Mouse (Mus musculus) midbrain, embryonic 15.5 days (tissue): Measurements from ENCODE around the gene Lrmp. TPM values are rescaled to one million over a fixed set of nuclear protein-coding genes. Genes with fewer than 3 reads are reported as not detected.

Experiments
- ATAC-seq: fragments of 200-750 bp; cut with Nextera tagmentation; replicated peaks from 2 replicates; pipeline ENCODE4 v1.8.0; 2017; ENCODE audit warnings: moderate TSS enrichment
- H3K27ac ChIP-seq: fragments of 300-500 bp; sonication (generic); 2 replicates; pipeline ENCODE4 v1.5.1; 2015; ENCODE audit warnings: mild to moderate bottlenecking, inconsistent platforms
- H3K27me3 ChIP-seq: fragments of 300-500 bp; sonication (generic); replicated peaks from 2 replicates; pipeline ENCODE4 v1.6.1; 2015; ENCODE audit warnings: inconsistent platforms
- H3K36me3 ChIP-seq: fragments of 300-500 bp; sonication (generic); replicated peaks from 2 replicates; pipeline ENCODE4 v1.6.1; 2015; ENCODE audit warnings: inconsistent platforms
- H3K4me1 ChIP-seq: fragments of 300-500 bp; sonication (generic); 2 replicates; pipeline ENCODE4 v1.6.1; 2015; ENCODE audit warnings: inconsistent platforms
- H3K4me2 ChIP-seq: fragments of 300-500 bp; sonication (generic); 2 replicates; pipeline ENCODE4 v1.6.1; 2015; ENCODE audit warnings: inconsistent platforms, mild to moderate bottlenecking, moderate library complexity
- H3K4me3 ChIP-seq: fragments of 300-500 bp; sonication (generic); 2 replicates; pipeline ENCODE4 v1.5.1; 2015; ENCODE audit warnings: mild to moderate bottlenecking, inconsistent platforms
- H3K9ac ChIP-seq: fragments of 300-500 bp; sonication (generic); 2 replicates; pipeline ENCODE4 v1.6.1; 2015; ENCODE audit warnings: mild to moderate bottlenecking, inconsistent platforms
- H3K9me3 ChIP-seq: fragments of 300-500 bp; sonication (generic); 2 replicates; pipeline ENCODE4 v1.6.1; 2016; ENCODE audit warnings: inconsistent platforms
- WGBS: fragments of 180-500 bp; shearing (Covaris S2); methylation state at CpG from one replicate; pipeline ENCODE4 v1.1.7; 2015; ENCODE audit warnings: mixed read lengths; 5-methylcytosine and 5-hydroxymethylcytosine counted together
- polyA plus RNA-seq: library from polyadenylated mRNA; unstranded; fragments of >200 nt; fragmentation: Nextera tagmentation; extraction: Ambion mirVana; gene quantifications from 2 replicates; pipeline ENCODE4 v1.2.1, GENCODE M21; 2015

The Lrmp gene
- polyA plus RNA-seq: 0.62 and 0.98 TPM in 2 replicates

DNA sequence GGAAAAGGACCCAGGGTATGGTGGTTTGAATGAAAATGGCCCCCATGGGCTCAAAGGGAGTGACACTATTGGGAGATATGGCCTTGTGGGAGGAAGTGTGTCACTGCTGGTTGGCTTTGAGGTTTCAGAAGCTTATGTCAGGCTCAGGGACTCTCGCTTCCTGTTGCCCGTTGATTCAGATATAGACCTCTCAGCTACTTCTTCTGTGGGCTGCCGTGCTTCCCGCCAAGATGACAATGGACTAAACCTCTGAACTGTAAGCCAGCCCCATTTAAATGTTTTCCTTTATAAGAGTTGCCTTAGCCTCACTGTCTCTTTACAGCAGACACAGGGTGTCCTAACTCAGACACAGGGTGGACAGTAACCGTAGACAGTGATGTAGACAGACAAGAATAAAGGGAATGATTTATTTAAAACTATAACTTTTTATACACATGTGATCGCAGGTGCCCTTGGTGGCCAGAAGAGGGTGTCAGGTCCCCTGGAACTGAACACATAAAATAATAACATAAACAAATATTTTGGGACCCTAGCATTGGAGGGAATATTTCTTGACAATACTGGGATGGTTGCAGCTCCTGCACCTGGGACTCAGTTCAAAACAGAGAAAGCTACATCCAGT is at the start of gene Lrmp:
Gene Lrmp, plus strand, starts transcription at position 178 of the 622 bp plus-strand sequence.
- Histone ChIP-seq H3K9ac (no peak within 1 kb of the TSS), H3K4me2 (no peak within 1 kb of the TSS)
- ATAC-seq: no peak

DNA sequence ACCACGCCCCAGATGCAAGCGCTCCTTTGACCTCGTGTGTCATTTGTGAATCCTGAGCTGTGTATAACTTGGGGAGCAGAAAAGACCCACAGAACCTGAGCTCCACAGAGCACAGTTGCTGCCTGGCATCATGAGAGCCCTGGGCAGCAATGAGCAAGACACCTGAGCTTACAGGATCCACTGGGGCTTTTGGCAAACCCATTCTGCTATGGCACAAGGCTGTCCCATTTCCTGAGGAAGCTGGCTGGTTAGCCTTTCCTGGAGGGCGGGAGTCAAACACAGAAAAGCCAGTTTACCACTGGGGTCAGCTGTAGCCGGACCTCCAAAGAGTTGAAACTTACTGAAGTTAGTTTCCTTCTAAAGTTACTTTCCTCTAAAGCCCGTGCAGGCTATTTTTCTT is 49.0 kb upstream of the Lrmp start:
- Histone ChIP-seq H3K27ac (no peak overlapping the region), H3K4me2 (no peak overlapping the region), H3K4me3 (no peak overlapping the region), H3K4me1 (no peaks in the 10 kb centered on the region), H3K27me3 (no peaks in the 10 kb centered on the region), H3K9me3 (no peaks in the 10 kb centered on the region), H3K9ac (no peak overlapping the region), H3K36me3 (no peaks in the 10 kb centered on the region)
- ATAC-seq: no peak
- 95% methylated on average over 6 of the region's 6 CpGs for WGBS

More for the DNA sequence above, at the start of gene Lrmp:
- no peak within 1 kb of the TSS for H3K4me3 ChIP-seq
- H3K27me3 ChIP-seq: no peaks in the 10 kb centered on the region
- H3K9me3 ChIP-seq: no peaks in the 10 kb centered on the region
- H3K27ac ChIP-seq: no peak within 1 kb of the TSS
- H3K4me1 ChIP-seq: peaks cover 8% of the 10 kb centered on the region
- H3K36me3 ChIP-seq: no peaks in the 10 kb centered on the region
- 66% methylated on average over 6 of the region's 6 CpGs for WGBS

DNA sequence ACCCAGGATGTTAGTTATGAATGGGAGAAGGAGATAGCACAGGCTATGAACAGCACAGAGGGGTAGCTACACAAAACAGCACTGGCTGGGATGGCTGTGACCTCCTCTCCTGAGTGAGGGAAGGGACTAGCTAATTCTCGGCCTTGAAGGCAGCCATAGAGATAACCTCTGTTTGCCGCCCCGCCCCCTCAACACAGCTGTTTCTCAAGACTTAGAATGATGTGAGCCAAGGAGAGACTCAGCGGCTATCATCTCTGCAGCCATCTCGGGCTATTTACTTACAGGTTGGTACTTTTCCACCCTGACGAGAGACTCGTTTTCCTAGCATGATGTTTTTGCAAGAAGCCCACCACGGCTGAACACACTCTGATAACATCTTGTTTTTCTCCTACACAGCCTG is 47.8 kb upstream of the Lrmp start:
- H3K27me3 ChIP-seq: no peaks in the 10 kb centered on the region

DNA sequence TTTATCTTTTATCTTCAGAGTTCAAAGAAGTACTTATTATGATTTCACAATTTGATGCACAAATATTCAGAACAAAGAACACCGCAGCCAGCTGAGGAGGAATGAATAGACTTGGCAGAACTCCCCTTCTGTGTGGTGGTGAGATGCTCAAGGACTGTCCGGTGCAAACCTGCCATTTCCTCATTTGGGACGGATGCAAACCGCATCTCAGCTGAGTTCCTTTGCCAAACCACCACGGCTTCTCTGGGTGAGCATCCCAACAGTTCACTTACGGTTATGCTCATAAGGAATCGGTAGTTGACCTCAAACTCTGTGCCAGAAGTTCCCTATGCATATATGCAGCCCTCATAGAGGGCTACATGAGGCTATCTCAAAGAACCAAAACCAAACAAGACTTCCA is 46.1 kb upstream of the Lrmp start:
- H3K27ac ChIP-seq: no peak overlapping the region
- ATAC-seq: no peak
- no peaks in the 10 kb centered on the region for H3K9me3 ChIP-seq
- 0 out of 2 replicates have a peak, but pooled peaks cover under 1% of the 10 kb centered on the region for H3K4me1 ChIP-seq
- no peak overlapping the region for H3K4me3 ChIP-seq
- no peak overlapping the region for H3K4me2 ChIP-seq
- H3K27me3 ChIP-seq: no peaks in the 10 kb centered on the region
- WGBS: 93% methylated on average over 7 of the region's 7 CpGs
- H3K36me3 ChIP-seq: no peaks in the 10 kb centered on the region
- no peak overlapping the region for H3K9ac ChIP-seq

More for the DNA sequence above, 47.8 kb upstream of the Lrmp start:
- Histone ChIP-seq H3K4me2 (no peak overlapping the region), H3K9ac (no peak overlapping the region), H3K9me3 (no peaks in the 10 kb centered on the region), H3K4me1 (no peaks in the 10 kb centered on the region), H3K27ac (no peak overlapping the region), H3K4me3 (no peak overlapping the region), H3K36me3 (no peaks in the 10 kb centered on the region)
- WGBS: 86% methylated on average over 8 of the region's 8 CpGs
- no peak for ATAC-seq

DNA sequence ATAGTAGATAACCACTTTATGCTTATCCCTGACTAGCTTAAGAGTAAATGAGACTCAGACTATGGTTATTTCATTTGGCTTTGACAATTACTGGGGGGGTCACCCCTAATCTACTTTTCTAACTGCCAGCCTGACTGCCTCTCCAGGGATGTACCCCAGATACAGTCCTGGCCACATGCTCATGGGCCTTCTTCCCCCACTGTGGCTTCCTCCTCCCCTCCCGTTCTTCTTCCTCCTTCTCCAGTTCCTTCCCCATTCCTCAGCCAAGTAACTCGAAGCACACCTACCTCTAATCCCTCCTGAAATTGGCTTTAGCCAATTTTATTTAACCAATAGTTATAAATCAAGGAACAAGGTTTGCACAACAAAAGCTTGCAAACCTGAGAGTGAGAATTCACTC is 45.5 kb upstream of the Lrmp start:
- H3K9ac ChIP-seq: no peak overlapping the region
- 0 out of 2 replicates have a peak, but pooled peaks cover 4% of the 10 kb centered on the region for H3K4me1 ChIP-seq
- H3K27ac ChIP-seq: no peak overlapping the region
- WGBS: 93% methylated on average over 2 of the region's 2 CpGs
- no peaks in the 10 kb centered on the region for H3K27me3 ChIP-seq
- no peaks in the 10 kb centered on the region for H3K36me3 ChIP-seq
- no peaks in the 10 kb centered on the region for H3K9me3 ChIP-seq
- H3K4me2 ChIP-seq: no peak overlapping the region
- no peak overlapping the region for H3K4me3 ChIP-seq
- no peak for ATAC-seq

DNA sequence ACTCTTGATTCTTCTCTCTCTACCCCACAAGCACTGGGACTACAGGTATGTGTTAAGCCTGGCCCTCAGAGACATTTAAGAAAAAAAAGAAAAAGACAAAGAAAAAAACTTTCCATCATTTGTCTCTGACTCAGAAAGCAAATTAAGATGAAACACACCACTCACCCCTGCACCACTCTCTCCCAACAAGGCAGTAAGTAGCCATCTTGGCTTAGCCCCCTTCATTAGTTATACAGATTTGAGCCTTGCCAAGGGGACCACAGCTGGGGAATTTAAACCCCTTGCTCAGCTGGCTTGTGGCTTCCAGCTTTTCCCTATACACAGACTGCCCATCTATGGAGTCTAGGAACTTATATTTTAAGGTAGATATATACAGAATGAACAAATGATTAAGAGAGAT is 41.0 kb upstream of the Lrmp start:
- 0 out of 2 replicates have a peak, but pooled peaks cover 15% of the 10 kb centered on the region for H3K4me1 ChIP-seq
- H3K4me2 ChIP-seq: peak overlapping the region; percentile 95
- no peak for ATAC-seq
- H3K36me3 ChIP-seq: no peaks in the 10 kb centered on the region
- peaks cover 4% of the 10 kb centered on the region; the same call in 1 of the 2 replicates for H3K27me3 ChIP-seq
- H3K9me3 ChIP-seq: no peaks in the 10 kb centered on the region
- H3K4me3 ChIP-seq: no peak overlapping the region
- H3K27ac ChIP-seq: no peak overlapping the region
- no peak overlapping the region for H3K9ac ChIP-seq

DNA sequence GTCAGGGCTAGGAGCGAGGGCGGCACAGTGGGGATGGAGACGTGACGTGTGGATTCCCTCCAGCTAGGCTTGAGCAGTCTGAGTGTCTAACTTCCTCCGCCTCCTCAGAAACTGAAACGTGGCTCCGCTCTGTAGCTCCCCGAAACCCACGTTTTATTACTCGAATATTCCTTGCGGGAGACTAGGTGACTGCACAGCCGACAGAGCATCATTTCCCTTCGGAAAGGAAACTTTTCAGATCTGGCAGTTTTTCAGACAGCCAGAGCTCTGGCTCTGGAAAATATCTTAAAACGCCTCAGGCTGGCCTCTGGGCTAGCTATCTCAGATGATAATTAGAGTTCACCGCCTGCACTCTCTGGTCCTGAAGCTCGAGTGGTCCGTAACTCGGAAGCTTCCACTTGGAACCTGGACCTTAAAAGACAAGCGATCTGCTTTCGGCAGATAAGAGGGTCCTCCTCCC is 40.3 kb upstream of the Lrmp start:
- ATAC-seq: peak; percentile 82
- under 1% methylated on average over 20 of the region's 20 CpGs for WGBS

DNA sequence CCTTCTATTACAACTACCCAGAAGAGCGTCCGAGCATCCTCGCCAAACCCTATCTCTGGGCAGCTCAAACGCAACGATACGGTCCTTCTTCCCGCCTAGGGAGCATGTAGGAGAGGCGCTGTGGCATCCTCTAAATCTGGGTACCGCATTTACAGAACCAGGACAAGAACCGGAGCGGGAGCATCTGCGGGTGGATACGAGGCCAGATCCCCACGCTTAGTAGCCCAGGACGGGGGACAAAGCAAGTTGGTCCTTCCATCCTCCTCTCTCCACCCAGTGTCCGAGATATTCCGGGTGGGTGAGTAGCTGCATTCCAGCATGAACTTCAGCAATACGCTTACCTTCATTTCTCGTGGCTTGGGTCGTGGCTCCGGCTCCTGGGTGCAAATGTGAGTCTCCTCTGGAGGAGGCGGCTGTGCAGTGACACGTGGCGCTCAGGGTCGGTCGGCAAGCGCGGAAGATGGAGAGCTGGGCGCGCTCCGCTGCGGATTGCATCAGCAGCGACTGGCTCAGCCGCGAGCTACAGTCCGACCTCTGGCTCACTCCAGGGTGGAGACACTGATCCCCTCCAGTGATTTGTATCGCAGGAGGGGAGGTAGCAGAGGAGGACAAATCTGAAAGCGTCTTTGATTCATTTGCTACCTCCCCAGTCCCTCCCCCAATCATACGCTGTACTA is 39.8 kb upstream of the Lrmp start, which contains the start of gene Bcat1:
Gene Bcat1, minus strand, starts transcription at position 637 of the 677 bp plus-strand sequence.
- peak; percentile 77 for ATAC-seq
- Histone ChIP-seq H3K4me3 (peak within 1 kb of the TSS; percentile 48), H3K36me3 (no peaks in the 10 kb centered on the region), H3K9ac (peak within 1 kb of the TSS; percentile 46), H3K27me3 (peaks cover 4% of the 10 kb centered on the region; the same call in 1 of the 2 replicates), H3K9me3 (no peaks in the 10 kb centered on the region), H3K4me2 (peak within 1 kb of the TSS; percentile 95), H3K4me1 (0 out of 2 replicates have a peak, but pooled peaks cover 15% of the 10 kb centered on the region), H3K27ac (peak within 1 kb of the TSS; percentile 6; the same call in 1 of the 2 replicates)
- WGBS: under 1% methylated on average over 39 of the region's 39 CpGs

More for the DNA sequence above, 40.3 kb upstream of the Lrmp start:
- no peaks in the 10 kb centered on the region for H3K9me3 ChIP-seq
- peaks cover 4% of the 10 kb centered on the region; the same call in 1 of the 2 replicates for H3K27me3 ChIP-seq
- H3K4me1 ChIP-seq: 0 out of 2 replicates have a peak, but pooled peaks cover 15% of the 10 kb centered on the region
- H3K4me2 ChIP-seq: peak overlapping the region; percentile 95
- H3K9ac ChIP-seq: peak overlapping the region; percentile 46
- peak overlapping the region; percentile 6; the same call in 1 of the 2 replicates for H3K27ac ChIP-seq
- peak overlapping the region; percentile 48 for H3K4me3 ChIP-seq
- H3K36me3 ChIP-seq: no peaks in the 10 kb centered on the region

DNA sequence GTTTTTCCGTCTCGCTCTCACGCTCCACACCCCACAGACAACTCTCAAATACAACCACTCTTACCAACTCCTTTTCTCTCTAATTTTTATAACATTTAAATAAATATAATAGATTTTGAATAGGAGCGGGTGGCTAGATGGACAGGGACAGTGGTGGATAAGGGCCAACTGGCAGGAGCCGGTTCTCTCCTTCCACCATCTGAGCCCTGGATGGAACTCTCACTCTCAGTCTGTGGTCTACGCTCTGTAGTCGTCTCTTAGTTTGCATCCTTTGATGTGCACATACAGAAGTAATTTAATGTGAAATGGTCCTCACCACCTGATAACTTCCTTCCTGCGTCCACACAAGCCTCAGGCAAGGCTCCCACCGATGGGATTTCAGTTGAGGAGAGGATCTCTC is 39.2 kb upstream of the Lrmp start:
- no peak overlapping the region for H3K27ac ChIP-seq
- peaks cover 4% of the 10 kb centered on the region; the same call in 1 of the 2 replicates for H3K27me3 ChIP-seq
- H3K4me1 ChIP-seq: 0 out of 2 replicates have a peak, but pooled peaks cover 15% of the 10 kb centered on the region
- peak overlapping the region; percentile 95 for H3K4me2 ChIP-seq
- H3K4me3 ChIP-seq: peak overlapping the region; percentile 48
- H3K9me3 ChIP-seq: no peaks in the 10 kb centered on the region
- no peak overlapping the region; the same call in 1 of the 2 replicates for H3K9ac ChIP-seq
- H3K36me3 ChIP-seq: no peaks in the 10 kb centered on the region
- 0 out of 2 replicates have a peak, but pooled peaks have one; percentile 38 for ATAC-seq
- 9% methylated on average over 9 of the region's 9 CpGs for WGBS

DNA sequence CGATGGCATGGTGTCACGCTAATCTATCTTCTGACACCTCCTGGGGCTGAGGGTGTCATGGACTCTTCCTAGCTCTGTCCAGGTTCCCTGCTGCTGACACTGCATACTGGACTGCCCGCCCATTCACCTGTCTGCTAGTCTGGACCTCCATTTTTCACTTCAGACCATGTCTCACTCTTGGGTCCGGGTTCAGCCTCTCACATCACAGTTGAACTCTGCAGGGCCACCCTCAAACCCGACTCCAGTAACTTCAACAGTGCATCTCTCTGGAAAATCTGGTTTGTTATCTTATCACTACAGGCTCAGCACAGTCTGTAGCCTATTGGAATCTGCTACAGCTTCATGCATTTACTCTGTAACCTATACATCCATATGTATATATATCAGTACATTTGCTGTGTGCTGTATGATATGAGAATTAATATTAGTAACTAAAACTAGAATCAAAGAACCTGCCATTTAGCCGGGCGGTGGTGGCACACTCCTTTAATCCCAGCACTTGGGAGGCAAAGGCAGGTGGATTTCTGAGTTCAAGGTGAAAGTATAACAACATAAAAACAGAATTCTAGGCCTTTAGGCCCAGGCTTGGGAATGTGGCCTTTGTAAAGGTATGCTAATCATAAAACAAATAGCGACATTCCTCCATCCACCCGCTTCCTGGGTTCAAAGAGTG is 36.2 kb upstream of the Lrmp start:
- H3K9me3 ChIP-seq: no peaks in the 10 kb centered on the region
- H3K4me3 ChIP-seq: no peak overlapping the region
- H3K27me3 ChIP-seq: peaks cover 4% of the 10 kb centered on the region; the same call in 1 of the 2 replicates
- H3K4me1 ChIP-seq: 0 out of 2 replicates have a peak, but pooled peaks cover 15% of the 10 kb centered on the region
- H3K27ac ChIP-seq: no peak overlapping the region
- WGBS: 84% methylated on average over 9 of the region's 9 CpGs
- ATAC-seq: no peak
- no peaks in the 10 kb centered on the region for H3K36me3 ChIP-seq
- H3K9ac ChIP-seq: no peak overlapping the region
- no peak overlapping the region for H3K4me2 ChIP-seq

DNA sequence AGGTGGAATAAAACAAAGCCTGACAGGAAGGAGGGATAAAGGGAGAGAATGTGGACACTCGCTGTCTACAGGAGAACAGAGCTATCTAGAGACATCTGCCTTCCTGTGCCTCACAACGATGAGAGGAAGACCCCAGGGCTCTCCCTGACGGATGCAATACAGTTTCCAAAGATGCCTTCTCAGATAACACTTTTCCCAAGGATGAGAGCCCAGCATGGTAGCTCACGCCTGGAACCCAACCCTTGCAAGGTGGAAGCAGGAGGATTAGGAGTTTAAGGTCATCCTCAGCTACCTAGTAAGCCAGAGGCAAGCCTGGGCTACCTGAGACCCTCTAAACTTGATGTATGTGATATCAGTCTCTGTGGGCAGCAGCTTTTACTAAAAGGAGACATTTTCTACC is 33.7 kb upstream of the Lrmp start:
- ATAC-seq: no peak
- no peak overlapping the region for H3K9ac ChIP-seq
- H3K4me1 ChIP-seq: no peaks in the 10 kb centered on the region
- peaks cover 4% of the 10 kb centered on the region; the same call in 1 of the 2 replicates for H3K27me3 ChIP-seq
- no peak overlapping the region for H3K4me3 ChIP-seq
- H3K4me2 ChIP-seq: no peak overlapping the region
- no peaks in the 10 kb centered on the region for H3K36me3 ChIP-seq
- H3K9me3 ChIP-seq: no peaks in the 10 kb centered on the region
- 75% methylated on average over 4 of the region's 4 CpGs for WGBS
- H3K27ac ChIP-seq: no peak overlapping the region
